Mouse (Mus musculus) 3T3-L1 (cell line): ENCODE data around the gene Ezr.
A peak's percentile ranks its signal among the peaks of the same experiment; 100 is the strongest.

Source experiments
- DNase-seq: peaks from one replicate; pipeline ENCODE4 v3.0.0-alpha.2; 2015; ENCODE audit warnings: low read depth, low spot score

Ezr gene

GRCm38 (mm10) chr17:6789581-6790118 lies 7.1 kb upstream of the Ezr start:
- no peak for DNase-seq

GRCm38 (mm10) chr17:6789103-6789502 lies 6.5 kb upstream of the Ezr start:
- DNase-seq, result peak; percentile 34

GRCm38 (mm10) chr17:6787241-6787640 lies 4.7 kb upstream of the Ezr start:
- DNase-seq, result no peak

GRCm38 (mm10) chr17:6783756-6784357 lies 1.3 kb upstream of the Ezr start:
- DNase-seq, result no peak

- DNase-seq, result peak; percentile 52
These were observed 550 bp upstream of the Ezr start for GRCm38 (mm10) chr17:6783006-6783661.

GRCm38 (mm10) chr17:6782033-6782526 lies 504 bp downstream of the Ezr start:
- DNase-seq, result peak; percentile 46

GRCm38 (mm10) chr17:6781273-6781672 lies 1.3 kb downstream of the Ezr start:
- DNase-seq, result no peak

- DNase-seq, result no peak
These were observed 2.0 kb downstream of the Ezr start for GRCm38 (mm10) chr17:6780521-6781115.

- DNase-seq, result peak; percentile 43
These were observed 3.0 kb downstream of the Ezr start for GRCm38 (mm10) chr17:6779632-6780031.

- peak; percentile 88 for DNase-seq
These were observed 3.6 kb downstream of the Ezr start for GRCm38 (mm10) chr17:6778771-6779509.

- peak; percentile 84 for DNase-seq
These were observed 4.3 kb downstream of the Ezr start for GRCm38 (mm10) chr17:6778332-6778683.

GRCm38 (mm10) chr17:6777629-6778331 lies 4.8 kb downstream of the Ezr start:
- DNase-seq, result no peak

- DNase-seq, result no peak
These were observed 5.5 kb downstream of the Ezr start for GRCm38 (mm10) chr17:6777061-6777460.

GRCm38 (mm10) chr17:6776576-6776975 lies 6.0 kb downstream of the Ezr start:
- no peak for DNase-seq

- DNase-seq, result no peak
These were observed 6.5 kb downstream of the Ezr start for GRCm38 (mm10) chr17:6776123-6776522.

- DNase-seq, result no peak
These were observed 6.9 kb downstream of the Ezr start for GRCm38 (mm10) chr17:6775671-6776070.

- no peak for DNase-seq
These were observed 7.4 kb downstream of the Ezr start for GRCm38 (mm10) chr17:6775221-6775620.

- DNase-seq, result no peak
These were observed 9.2 kb downstream of the Ezr start for GRCm38 (mm10) chr17:6773249-6773966.

- DNase-seq, result no peak
These were observed 10.2 kb downstream of the Ezr start for GRCm38 (mm10) chr17:6772490-6772773.

- DNase-seq, result no peak
These were observed 10.7 kb downstream of the Ezr start for GRCm38 (mm10) chr17:6771661-6772489.
